Comparison of ENCODE assay signal across 26 mouse cellular contexts in the genomic region with DNA sequence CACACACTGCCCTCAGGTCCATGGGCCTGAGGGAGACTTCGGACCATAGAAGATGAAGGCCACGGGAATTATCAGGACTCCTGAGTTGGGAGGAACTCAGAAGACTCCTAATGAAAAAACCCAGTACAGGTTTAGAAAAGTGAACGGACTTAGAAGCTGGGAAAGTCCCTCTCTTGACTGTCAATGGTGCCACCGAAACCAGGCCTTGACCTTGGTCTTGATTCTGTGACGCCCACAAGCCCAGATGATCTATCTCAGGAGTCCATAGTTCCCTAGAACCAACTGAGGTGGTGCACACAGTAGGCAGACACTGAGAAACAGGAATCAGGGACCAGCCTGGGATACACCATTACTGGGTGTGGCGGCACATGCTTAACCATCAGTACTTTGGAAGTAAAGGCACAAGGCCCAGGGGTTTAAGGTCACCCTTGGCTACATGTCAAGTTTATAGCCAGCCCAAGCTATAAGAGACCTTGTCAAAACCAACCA.
"Had no signal": no experiment of that assay in that cellular context is flagged by ENCODE, and none has a peak within 500 bp of the region (broad histone marks: within the 10 kb centered on the region; RNA-seq: fewer than 3 reads in every experiment).

No protein-coding gene starts in this region.

- H3K4me2 ChIP-seq: heart, embryonic 11.5 days; heart, embryonic 13.5 days; heart, embryonic 15.5 days; hindbrain, embryonic 13.5 days; hindbrain, embryonic 15.5 days; kidney, embryonic 15.5 days; limb, embryonic 13.5 days; limb, embryonic 15.5 days; liver, embryonic 12.5 days had no signal

- H3K9me3 ChIP-seq: heart, embryonic 13.5 days; heart, embryonic 15.5 days; hindbrain, embryonic 13.5 days; hindbrain, embryonic 15.5 days; kidney, embryonic 15.5 days; limb, embryonic 13.5 days; limb, embryonic 15.5 days; liver, embryonic 12.5 days had no signal

- DNase-seq: gastrocnemius, postnatal 14 days; gastrocnemius, postnatal 36 days; heart, adult 11 months; heart, adult 2 months; heart, postnatal 14 days; heart, postnatal 36 days; kidney, adult 11 months; kidney, adult 2 months; kidney, adult 9 months; kidney, postnatal 14 days; kidney, postnatal 36 days; layer of hippocampus, adult 9-11 months; layer of hippocampus, postnatal 36 days; left cerebral cortex, postnatal 4 days had no signal

- H3K9ac ChIP-seq: heart, embryonic 13.5 days; heart, embryonic 15.5 days; hindbrain, embryonic 13.5 days; hindbrain, embryonic 15.5 days; kidney, embryonic 15.5 days; limb, embryonic 13.5 days; limb, embryonic 15.5 days; liver, embryonic 12.5 days; liver, embryonic 14.5 days had no signal

- H3K27ac ChIP-seq: heart, adult 2 months; heart, embryonic 13.5 days; heart, embryonic 15.5 days; hindbrain, embryonic 15.5 days; hindbrain, postnatal 0 days; kidney, embryonic 15.5 days; kidney, postnatal 0 days; limb, embryonic 13.5 days; limb, embryonic 15.5 days; liver, embryonic 12.5 days; liver, embryonic 14.5 days had no signal

- H3K36me3 ChIP-seq: heart, embryonic 13.5 days; heart, embryonic 15.5 days; hindbrain, embryonic 13.5 days; hindbrain, embryonic 15.5 days; kidney, embryonic 15.5 days; limb, embryonic 13.5 days; limb, embryonic 15.5 days; liver, embryonic 12.5 days had no signal

- H3K4me3 ChIP-seq: heart, adult 2 months; heart, embryonic 13.5 days; heart, embryonic 15.5 days; hindbrain, embryonic 13.5 days; hindbrain, embryonic 15.5 days; kidney, embryonic 15.5 days; limb, embryonic 13.5 days; limb, embryonic 15.5 days; liver, embryonic 12.5 days had no signal
